Mouse (Mus musculus) C2C12 (cell line): ENCODE data around the gene Bcl11b.

Experiments
- CEBPB ChIP-seq: IDR thresholded peaks from one replicate; pipeline ENCODE4 v1.6.1; 2011; ENCODE audit warnings: low read depth, mild to moderate bottlenecking, control low read depth, moderate library complexity
- CTCF ChIP-seq: IDR thresholded peaks from one replicate; pipeline ENCODE4 v1.5.1; 2011; ENCODE audit not compliant: control insufficient read depth, insufficient read depth, insufficient read length
- MYOD1 ChIP-seq: IDR thresholded peaks from one replicate; pipeline ENCODE4 v1.6.1; 2011; ENCODE audit warnings: low read depth; ENCODE audit not compliant: control insufficient read depth, insufficient read length

- TF ChIP-seq CTCF (no peak), MYOD1 (no peak), CEBPB (no peak)
Observed at GRCm38 (mm10) chr12:107976571-107977001, 26.8 kb downstream of the Bcl11b start.
